Mouse (Mus musculus) hindbrain, embryonic 14.5 days (tissue): ENCODE data around the gene Gpr33. TPM values are rescaled to one million over a fixed set of nuclear protein-coding genes. Genes with fewer than 3 reads are reported as not detected.

Experiments
- ATAC-seq: fragments of 200-750 bp; cut with Nextera tagmentation; 2 replicates; pipeline ENCODE4 v1.8.0; 2017; ENCODE audit warnings: moderate number of reproducible peaks, mild to moderate bottlenecking, moderate TSS enrichment, moderate library complexity; ENCODE audit not compliant: low FRiP score
- DNase-seq: peaks from one replicate; pipeline ENCODE4 v3.0.0-alpha.2; 2015; ENCODE audit warnings: low spot score
- H3K27ac ChIP-seq: fragments of 300-500 bp; sonication (generic); 2 replicates; pipeline ENCODE4 v1.5.1; 2014; ENCODE audit warnings: mild to moderate bottlenecking, moderate library complexity
- H3K27me3 ChIP-seq: fragments of 300-500 bp; sonication (generic); 2 replicates; pipeline ENCODE4 v1.6.1; 2014; ENCODE audit warnings: mild to moderate bottlenecking, low read length, mixed read lengths; ENCODE audit not compliant: control insufficient read depth, insufficient read depth
- H3K36me3 ChIP-seq: fragments of 300-500 bp; sonication (generic); replicated peaks from 2 replicates; pipeline ENCODE4 v1.6.1; 2014; ENCODE audit not compliant: control insufficient read depth, insufficient read depth
- H3K4me1 ChIP-seq: fragments of 300-500 bp; sonication (generic); replicated peaks from 2 replicates; pipeline ENCODE4 v1.6.1; 2014; ENCODE audit warnings: antibody characterized with exemption, low read length, mixed read lengths; ENCODE audit not compliant: control insufficient read depth, insufficient read depth
- H3K4me2 ChIP-seq: fragments of 300-500 bp; sonication (generic); replicated peaks from 2 replicates; pipeline ENCODE4 v1.6.1; 2014; ENCODE audit warnings: mild to moderate bottlenecking, moderate library complexity
- H3K4me3 ChIP-seq: fragments of 300-500 bp; sonication (generic); replicated peaks from 2 replicates; pipeline ENCODE4 v1.5.1; 2014; ENCODE audit warnings: mild to moderate bottlenecking, low read length
- H3K9ac ChIP-seq: fragments of 300-500 bp; sonication (generic); 2 replicates; pipeline ENCODE4 v1.6.1; 2014
- H3K9me3 ChIP-seq: fragments of 300-500 bp; sonication (generic); 2 replicates; pipeline ENCODE4 v1.6.1; 2016; ENCODE audit warnings: low read length; ENCODE audit not compliant: control insufficient read depth
- WGBS: fragments of 180-500 bp; shearing (Covaris S2); extraction: QIAGEN DNeasy Blood & Tissue Kit; methylation state at CpG from one replicate; pipeline ENCODE4 v1.1.7; 2014; 5-methylcytosine and 5-hydroxymethylcytosine counted together
- polyA plus RNA-seq: library from polyadenylated mRNA; unstranded; fragments of >200 nt; fragmentation: Nextera tagmentation; extraction: Ambion mirVana; gene quantifications from 2 replicates; pipeline ENCODE4 v1.2.1, GENCODE M21; 2014

Gene Gpr33
- not detected in 2 replicates for polyA plus RNA-seq

- Histone ChIP-seq H3K4me3 (no peak within 1 kb of the TSS), H3K9me3 (no peaks in the 10 kb centered on the region), H3K4me1 (no peaks in the 10 kb centered on the region), H3K9ac (no peak within 1 kb of the TSS), H3K27me3 (no peaks in the 10 kb centered on the region), H3K27ac (no peak within 1 kb of the TSS), H3K4me2 (no peak within 1 kb of the TSS), H3K36me3 (no peaks in the 10 kb centered on the region)
- ATAC-seq = no peak
- DNase-seq = no peak
- 97% methylated on average over 3 of the region's 3 CpGs for WGBS
Observed at GRCm38 (mm10) chr12:52027963-52028362, at the start of gene Gpr33. Gpr33 (minus strand) TSS chr12:52028063.

GRCm38 (mm10) chr12:52049324-52049723 is 21.5 kb upstream of the Gpr33 start:
- Histone ChIP-seq H3K36me3 (no peaks in the 10 kb centered on the region), H3K4me2 (no peak overlapping the region), H3K4me3 (no peak overlapping the region), H3K27me3 (no peaks in the 10 kb centered on the region), H3K27ac (no peak overlapping the region), H3K9ac (no peak overlapping the region), H3K9me3 (no peaks in the 10 kb centered on the region), H3K4me1 (no peaks in the 10 kb centered on the region)
- no peak for DNase-seq
- no peak for ATAC-seq
- WGBS = 55% methylated on average over 2 of the region's 2 CpGs

GRCm38 (mm10) chr12:52046371-52046770 is 18.5 kb upstream of the Gpr33 start:
- Histone ChIP-seq H3K27ac (no peak overlapping the region), H3K4me3 (no peak overlapping the region), H3K4me1 (no peaks in the 10 kb centered on the region), H3K9ac (no peak overlapping the region), H3K27me3 (no peaks in the 10 kb centered on the region), H3K4me2 (no peak overlapping the region), H3K9me3 (no peaks in the 10 kb centered on the region), H3K36me3 (no peaks in the 10 kb centered on the region)
- DNase-seq (no peak), ATAC-seq (no peak)
- WGBS = 96% methylated on average over 4 of the region's 4 CpGs

- Histone ChIP-seq H3K27me3 (no peaks in the 10 kb centered on the region), H3K9ac (no peak overlapping the region), H3K36me3 (no peaks in the 10 kb centered on the region), H3K4me2 (no peak overlapping the region), H3K4me1 (no peaks in the 10 kb centered on the region), H3K9me3 (no peaks in the 10 kb centered on the region), H3K4me3 (no peak overlapping the region), H3K27ac (no peak overlapping the region)
- 69% methylated on average over 10 of the region's 10 CpGs for WGBS
- DNase-seq = peak; percentile 36
- ATAC-seq = no peak
Observed at GRCm38 (mm10) chr12:52042818-52043336, 15.0 kb upstream of the Gpr33 start.

GRCm38 (mm10) chr12:52038352-52038751 is 10.5 kb upstream of the Gpr33 start:
- Histone ChIP-seq H3K9ac (no peak overlapping the region), H3K9me3 (no peaks in the 10 kb centered on the region), H3K4me3 (no peak overlapping the region), H3K4me1 (no peaks in the 10 kb centered on the region), H3K27ac (no peak overlapping the region), H3K36me3 (no peaks in the 10 kb centered on the region), H3K4me2 (no peak overlapping the region), H3K27me3 (no peaks in the 10 kb centered on the region)
- peak; percentile 48; the same call in 1 of the 2 replicates for ATAC-seq
- DNase-seq = peak; percentile 79
- WGBS = 67% methylated on average over 3 of the region's 3 CpGs

- no peak overlapping the region for H3K27ac ChIP-seq
- no peaks in the 10 kb centered on the region for H3K36me3 ChIP-seq
- WGBS = 83% methylated on average over 3 of the region's 3 CpGs
- no peak overlapping the region for H3K9ac ChIP-seq
- ATAC-seq (no peak), DNase-seq (no peak)
- H3K9me3 ChIP-seq = no peaks in the 10 kb centered on the region
- no peak overlapping the region for H3K4me3 ChIP-seq
- no peak overlapping the region for H3K4me2 ChIP-seq
- H3K27me3 ChIP-seq = no peaks in the 10 kb centered on the region
- no peaks in the 10 kb centered on the region for H3K4me1 ChIP-seq
Observed at GRCm38 (mm10) chr12:52034956-52035355, 7.1 kb upstream of the Gpr33 start.

- no peaks in the 10 kb centered on the region for H3K27me3 ChIP-seq
- ATAC-seq (no peak), DNase-seq (no peak)
- 93% methylated on average over 6 of the region's 6 CpGs for WGBS
- no peaks in the 10 kb centered on the region for H3K4me1 ChIP-seq
- no peaks in the 10 kb centered on the region for H3K9me3 ChIP-seq
- H3K4me3 ChIP-seq = no peak overlapping the region
- H3K4me2 ChIP-seq = no peak overlapping the region
- no peak overlapping the region for H3K9ac ChIP-seq
- no peaks in the 10 kb centered on the region for H3K36me3 ChIP-seq
- no peak overlapping the region for H3K27ac ChIP-seq
Observed at GRCm38 (mm10) chr12:52032276-52032675, 4.4 kb upstream of the Gpr33 start.

- Histone ChIP-seq H3K4me1 (0 out of 2 replicates have a peak, but pooled peaks cover 5% of the 10 kb centered on the region), H3K27ac (no peak overlapping the region), H3K9ac (no peak overlapping the region), H3K36me3 (no peaks in the 10 kb centered on the region), H3K9me3 (no peaks in the 10 kb centered on the region), H3K27me3 (no peaks in the 10 kb centered on the region), H3K4me2 (no peak overlapping the region), H3K4me3 (no peak overlapping the region)
- no peak for ATAC-seq
- DNase-seq = no peak
- WGBS = 96% methylated on average over 7 of the region's 7 CpGs
Observed at GRCm38 (mm10) chr12:52014494-52015029, 13.3 kb downstream of the Gpr33 start.

- H3K27me3 ChIP-seq = no peaks in the 10 kb centered on the region
- DNase-seq (no peak), ATAC-seq (no peak)
- no peaks in the 10 kb centered on the region for H3K36me3 ChIP-seq
- H3K4me3 ChIP-seq = no peak overlapping the region
- WGBS = 90% methylated on average over 11 of the region's 11 CpGs
- H3K9ac ChIP-seq = no peak overlapping the region
- H3K9me3 ChIP-seq = no peaks in the 10 kb centered on the region
- H3K4me2 ChIP-seq = no peak overlapping the region
- H3K27ac ChIP-seq = no peak overlapping the region
- 0 out of 2 replicates have a peak, but pooled peaks cover 5% of the 10 kb centered on the region for H3K4me1 ChIP-seq
Observed at GRCm38 (mm10) chr12:52014044-52014443, 13.8 kb downstream of the Gpr33 start.

- ATAC-seq (no peak), DNase-seq (no peak)
- H3K27ac ChIP-seq = no peak overlapping the region
- H3K4me3 ChIP-seq = no peak overlapping the region
- no peaks in the 10 kb centered on the region for H3K27me3 ChIP-seq
- H3K9me3 ChIP-seq = no peaks in the 10 kb centered on the region
- 0 out of 2 replicates have a peak, but pooled peaks cover 5% of the 10 kb centered on the region for H3K4me1 ChIP-seq
- H3K9ac ChIP-seq = no peak overlapping the region
- WGBS = 59% methylated on average over 9 of the region's 9 CpGs
- no peak overlapping the region for H3K4me2 ChIP-seq
- H3K36me3 ChIP-seq = no peaks in the 10 kb centered on the region
Observed at GRCm38 (mm10) chr12:52013274-52013673, 14.6 kb downstream of the Gpr33 start.
